Mouse (Mus musculus): ENCODE data around the gene Notch2.

DNA sequence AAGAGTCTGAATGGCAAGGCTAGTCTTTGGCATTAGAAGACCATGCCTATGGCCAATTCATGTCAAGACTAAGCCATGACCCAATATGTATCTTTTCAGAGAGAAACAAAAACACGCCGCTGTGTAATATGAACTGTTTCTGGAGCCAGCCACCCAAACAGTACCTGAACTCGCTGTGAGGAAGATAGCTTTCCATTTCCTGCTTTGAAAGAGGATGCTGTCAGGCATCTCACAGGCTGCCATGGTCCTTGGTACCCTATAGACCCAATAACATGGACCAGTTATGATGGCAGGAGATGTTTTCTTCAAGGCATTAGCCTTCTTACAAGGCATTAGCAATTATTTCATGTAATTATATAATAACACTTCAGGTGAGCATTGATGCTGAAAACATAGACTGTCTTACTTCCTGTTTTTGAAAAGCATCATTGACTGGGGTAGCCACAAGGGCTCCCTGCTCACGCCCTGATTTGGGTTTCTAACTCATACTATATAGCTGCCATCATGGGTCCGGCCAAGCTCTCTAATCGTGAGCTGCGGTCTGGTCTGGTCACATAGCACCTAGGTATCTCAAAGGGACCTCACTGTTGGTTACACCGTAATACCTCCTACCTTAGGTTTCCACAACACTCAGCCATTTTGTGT lies 32.5 kb upstream of the Notch2 start:
- TF ChIP-seq POLR2A (IDR thresholded peaks at IDR 0.05; ENCODE audit: low read depth, low read length), result no peak
- TF ChIP-seq CTCF (IDR thresholded peaks at IDR 0.05; ENCODE audit: borderline replicate concordance, insufficient read depth, low read length), result no peak
